Mouse (Mus musculus) lung, postnatal 0 days (tissue): ENCODE data around the gene Cenpx.

Source experiments
- CTCF ChIP-seq: IDR thresholded peaks from 2 replicates; pipeline ENCODE4 v1.5.1; 2016; ENCODE audit warnings: antibody characterized with exemption, mild to moderate bottlenecking
- EP300 ChIP-seq: IDR thresholded peaks from 2 replicates; pipeline ENCODE4 v1.6.1; 2016; ENCODE audit warnings: antibody characterized with exemption, mild to moderate bottlenecking, control low read depth

GRCm38 (mm10) chr11:120728530-120729240 lies 15.1 kb upstream of the Cenpx start:
- TF ChIP-seq CTCF: no peak
- TF ChIP-seq EP300: no peak
